Mouse (Mus musculus) adrenal gland (tissue): ENCODE measurements around the gene Esrrg.

Experiments
- intact Hi-C: fragments of 180-260 bp; cut with DNase I; formaldehyde crosslinking; loops from one replicate; pipeline ENCODE4 v1.15.1; 2025

The Esrrg gene

DNA sequence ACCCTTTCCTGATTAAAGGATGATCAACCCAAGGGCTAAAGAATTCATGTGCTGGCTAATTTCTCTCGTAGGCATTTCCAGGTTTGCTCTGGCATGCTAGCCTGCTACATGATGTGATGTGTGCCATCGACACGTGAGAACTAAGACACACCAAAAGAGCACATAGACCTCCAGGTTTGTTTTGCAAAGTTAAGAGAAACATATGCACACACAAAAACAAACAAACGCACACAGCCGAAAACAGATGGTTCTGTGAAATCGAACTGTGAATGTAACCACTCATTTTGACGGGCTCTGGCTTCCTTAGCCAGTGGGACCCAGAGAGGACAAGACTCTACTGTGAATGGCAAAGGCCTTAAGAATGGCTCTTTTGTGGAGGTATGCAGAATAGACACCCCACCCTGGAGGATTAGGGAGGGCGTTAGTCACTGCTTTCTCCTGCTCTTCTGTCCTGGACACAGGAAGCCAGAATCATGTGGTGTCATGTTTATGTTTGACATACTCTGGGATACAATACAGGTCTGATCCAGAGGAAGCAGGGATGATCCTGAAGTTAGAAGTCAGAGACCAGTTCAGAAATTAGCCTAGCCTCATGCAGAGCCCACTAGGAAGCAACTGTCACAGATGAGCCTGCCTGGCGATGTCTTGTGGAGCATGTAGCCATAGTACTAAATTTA, 217.0 kb downstream of the Esrrg start:
- intact Hi-C loops = no loop called here

- intact Hi-C loops = no loop called here
Observed at GRCm38 (mm10) chr1:187826140-187826539, 217.5 kb downstream of the Esrrg start.

DNA sequence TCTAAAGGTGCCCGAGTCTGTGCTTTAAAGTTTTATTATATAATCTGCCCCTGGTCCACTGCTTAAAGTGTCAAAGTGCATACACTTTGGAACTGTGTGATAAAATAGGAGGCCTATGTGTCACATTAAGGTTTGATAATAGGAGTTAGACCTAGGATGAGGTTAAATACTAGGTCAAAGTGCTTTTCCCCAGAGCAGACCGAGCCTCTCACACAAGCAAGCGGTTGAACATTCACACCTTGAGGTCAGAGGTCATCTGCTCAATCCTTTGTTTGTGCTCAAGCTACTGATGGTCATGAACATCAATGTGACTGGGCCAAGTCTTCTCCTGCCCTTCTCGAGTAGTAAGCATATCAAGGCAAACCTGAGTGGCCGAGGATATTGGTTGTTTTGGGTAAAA, 218.3 kb downstream of the Esrrg start:
- intact Hi-C loops = no loop called here

- intact Hi-C loops = no loop called here
Observed at GRCm38 (mm10) chr1:187830937-187831336, 222.3 kb downstream of the Esrrg start.

GRCm38 (mm10) chr1:187832851-187833250, 224.3 kb downstream of the Esrrg start:
- intact Hi-C loops = no loop called here

DNA sequence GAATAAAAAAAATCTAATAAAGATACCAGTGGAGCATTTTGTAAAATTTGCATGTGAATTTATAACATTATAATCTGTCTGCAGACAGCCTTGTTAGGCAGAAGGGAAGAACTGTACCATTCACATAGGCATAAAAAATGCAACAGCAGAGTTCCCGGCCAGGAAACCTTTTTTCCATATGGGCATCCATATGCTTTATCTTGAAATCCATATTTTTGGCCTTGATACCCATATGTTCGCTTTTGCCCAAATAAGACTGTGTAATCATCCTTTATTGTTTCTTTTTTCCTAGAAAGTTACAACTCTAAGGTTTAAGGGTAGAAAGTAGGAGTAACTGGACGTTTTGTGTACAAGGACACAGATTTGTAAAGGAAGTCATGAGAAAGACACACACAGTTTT, 226.0 kb downstream of the Esrrg start:
- intact Hi-C loops = no loop called here

DNA sequence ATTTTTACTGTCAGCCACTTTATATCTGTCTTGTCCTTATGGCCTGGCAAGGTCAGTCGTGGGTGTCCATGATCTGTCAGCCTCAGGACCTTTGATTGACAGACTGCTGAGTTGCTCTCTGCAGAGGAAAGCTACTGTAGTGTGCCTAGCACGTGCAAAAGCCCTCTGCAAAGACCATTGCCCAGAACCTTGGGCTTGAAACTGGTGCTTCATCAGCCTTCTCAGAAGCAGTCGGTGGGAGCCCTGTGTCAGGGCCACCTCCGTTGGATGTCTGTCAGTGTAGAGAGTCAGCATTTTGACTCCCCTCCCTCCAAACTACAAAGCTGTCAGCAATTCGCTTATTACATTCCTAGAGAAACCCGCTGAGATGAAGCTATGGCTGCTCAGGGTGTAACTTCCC, 227.8 kb downstream of the Esrrg start:
- intact Hi-C loops = no loop called here

GRCm38 (mm10) chr1:187836876-187837275, 228.3 kb downstream of the Esrrg start:
- intact Hi-C loops = no loop called here

- intact Hi-C loops = no loop called here
Observed at GRCm38 (mm10) chr1:187841629-187842028, 233.0 kb downstream of the Esrrg start.

GRCm38 (mm10) chr1:187842702-187843101, 234.1 kb downstream of the Esrrg start:
- intact Hi-C loops = no loop called here

GRCm38 (mm10) chr1:187854148-187854547, 245.6 kb downstream of the Esrrg start:
- intact Hi-C loops = no loop called here

- intact Hi-C loops = no loop called here
Observed at GRCm38 (mm10) chr1:187862339-187862738, 253.7 kb downstream of the Esrrg start.

DNA sequence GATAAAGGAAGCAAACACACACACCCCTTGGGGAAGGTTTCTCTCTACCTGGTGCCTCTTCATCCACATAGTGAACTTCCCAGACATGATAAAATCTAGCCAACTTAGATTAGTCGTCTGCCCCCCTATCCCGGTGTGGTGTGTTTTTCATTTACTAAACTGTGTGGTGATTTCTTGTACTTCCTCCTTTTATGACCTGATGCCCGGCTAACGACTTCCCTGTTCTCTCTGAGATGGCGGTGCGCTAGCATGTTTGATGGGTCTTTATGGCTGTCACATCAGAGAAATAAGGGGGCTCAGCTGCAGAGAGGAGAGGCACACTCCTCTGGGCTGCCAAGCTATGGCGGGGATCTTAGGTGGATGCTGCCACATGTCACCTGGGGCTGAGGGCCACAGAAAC, 259.8 kb downstream of the Esrrg start:
- intact Hi-C loops = no loop called here

DNA sequence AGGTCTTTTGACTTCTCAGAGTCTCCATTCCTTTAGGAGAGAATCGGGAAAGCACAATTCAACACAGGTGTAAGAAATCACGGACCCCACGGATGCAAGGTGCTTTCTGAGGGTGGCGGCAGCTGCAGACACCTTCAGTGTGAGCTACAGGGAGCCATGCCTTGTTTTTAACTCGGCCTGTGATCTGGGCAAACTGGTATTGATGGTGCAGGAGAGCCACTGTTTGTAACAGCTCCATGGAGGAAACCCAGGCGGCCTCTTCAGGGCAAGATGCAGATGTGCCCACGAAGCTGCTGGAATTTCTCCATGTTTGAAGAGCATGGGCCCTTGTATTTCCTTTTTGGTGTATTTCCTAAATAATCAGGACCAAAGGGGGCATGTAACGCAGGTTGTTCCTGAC, 263.6 kb downstream of the Esrrg start:
- intact Hi-C loops = no loop called here

DNA sequence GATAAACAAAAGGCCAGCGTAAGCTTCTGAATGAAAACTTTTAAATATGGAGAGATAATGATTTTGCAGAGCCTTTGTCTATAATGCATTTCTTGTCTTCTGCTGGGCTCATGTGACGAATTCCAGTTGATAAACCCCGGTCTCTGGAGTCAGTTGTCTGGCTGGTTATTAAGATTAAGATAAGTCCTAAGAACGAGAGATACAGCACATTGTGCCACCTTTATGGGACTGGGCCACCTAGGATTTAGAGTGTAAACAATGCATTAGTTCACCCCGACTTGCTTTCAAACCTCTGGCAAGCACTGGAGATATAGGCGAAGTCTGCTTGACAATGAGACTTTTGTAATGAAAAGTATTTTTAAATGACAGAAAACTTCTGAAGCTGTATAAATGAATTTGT, 264.2 kb downstream of the Esrrg start:
- intact Hi-C loops = no loop called here

- intact Hi-C loops = no loop called here
Observed at GRCm38 (mm10) chr1:187873770-187874169, 265.2 kb downstream of the Esrrg start.

- intact Hi-C loops = no loop called here
Observed at GRCm38 (mm10) chr1:187887270-187887669, 278.7 kb downstream of the Esrrg start.

DNA sequence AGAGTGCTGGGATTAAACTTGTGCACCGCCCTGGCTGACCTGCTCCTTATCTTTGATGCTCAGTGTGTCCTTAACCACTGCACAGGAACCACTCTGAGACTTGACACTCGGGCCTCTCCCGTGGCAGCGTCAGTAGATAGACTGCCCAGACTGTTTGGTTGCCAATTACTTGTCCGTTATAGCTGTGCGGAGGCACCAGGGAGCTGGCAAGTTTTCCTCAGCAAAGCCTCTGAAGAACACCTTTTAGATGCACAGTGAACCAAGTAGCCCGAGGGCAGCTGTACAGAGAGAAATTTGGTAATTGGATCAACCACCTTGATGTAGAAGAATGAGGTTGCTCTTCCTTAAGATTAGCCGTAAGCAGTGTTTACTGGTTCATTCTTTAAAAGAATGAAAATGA, 279.6 kb downstream of the Esrrg start:
- intact Hi-C loops = no loop called here

DNA sequence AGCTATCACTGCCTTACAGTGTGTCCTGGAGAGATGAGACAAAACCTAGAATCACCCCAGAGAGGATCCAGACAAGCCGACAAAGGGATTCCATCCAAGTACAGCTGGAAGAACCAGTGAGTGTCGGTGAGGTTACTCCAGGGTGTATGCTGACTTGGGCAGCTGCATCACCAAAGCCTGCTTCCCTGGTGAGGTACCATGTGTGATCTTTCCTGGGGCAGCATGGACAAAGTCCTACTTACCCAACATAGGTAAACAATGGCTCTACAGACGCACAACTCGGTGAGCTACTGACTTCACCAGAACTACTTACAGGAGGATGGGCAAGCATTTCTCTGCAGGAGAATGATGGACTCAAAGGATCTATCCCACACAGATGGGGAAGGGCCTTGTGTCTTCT, 280.5 kb downstream of the Esrrg start:
- intact Hi-C loops = no loop called here

GRCm38 (mm10) chr1:187891262-187891661, 282.7 kb downstream of the Esrrg start:
- intact Hi-C loops = no loop called here

GRCm38 (mm10) chr1:187895459-187895858, 286.9 kb downstream of the Esrrg start:
- intact Hi-C loops = no loop called here

- intact Hi-C loops = no loop called here
Observed at GRCm38 (mm10) chr1:187896291-187896690, 287.7 kb downstream of the Esrrg start.

DNA sequence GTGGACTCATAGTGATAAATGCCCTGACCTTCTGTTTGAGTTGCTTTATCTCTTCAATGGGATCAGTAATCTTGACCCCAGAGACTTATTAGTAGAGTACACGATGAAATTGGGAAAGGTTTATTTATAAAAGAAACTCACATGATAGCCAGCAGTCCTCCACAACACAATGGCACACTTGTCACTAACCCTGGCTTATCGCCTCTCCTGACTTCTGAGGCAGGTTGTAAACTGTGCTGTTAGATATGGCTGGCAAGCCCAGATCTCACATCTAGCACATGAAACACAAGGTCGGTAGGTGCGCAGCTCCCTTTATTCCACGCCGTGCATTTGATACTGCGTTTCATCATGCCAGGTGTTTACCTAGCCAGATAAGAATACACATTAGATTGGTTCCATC, 288.3 kb downstream of the Esrrg start:
- intact Hi-C loops = no loop called here

DNA sequence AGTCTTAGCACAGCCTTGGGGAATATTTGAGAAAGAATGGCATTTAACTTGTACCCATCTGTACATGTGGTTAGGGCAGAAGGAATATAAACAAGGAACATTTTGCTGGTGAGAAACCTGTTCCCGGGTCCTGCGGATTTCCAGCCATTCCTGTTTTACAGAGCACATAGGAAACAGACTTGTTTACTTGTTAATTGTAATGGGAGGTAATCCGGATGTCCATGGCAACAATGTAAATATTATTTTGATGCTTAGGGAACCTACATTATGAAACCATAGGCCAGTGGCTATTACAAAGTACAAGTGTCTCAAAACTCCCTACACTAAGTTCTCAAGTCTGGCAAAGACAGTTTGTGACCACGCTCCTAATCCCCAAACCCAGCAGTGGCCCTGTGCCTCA, 290.9 kb downstream of the Esrrg start:
- intact Hi-C loops = no loop called here
